Mouse (Mus musculus): ENCODE measurements at regions not wholly inside any gene's neighbourhood (a gene's known extent, or its start where the extent isn't known, plus 50 kb on each side); places are given as distances from the start of the nearest gene placed in this dataset.
"Not testable (repeated sequence)": the region's sequence is repeated elsewhere in the genome, so short reads cannot be mapped to it uniquely, and the experiment has no call there.

GRCm38 (mm10) chr10:66643160-66643559, 452.8 kb upstream of the Jmjd1c start:
- DNase-seq = no peak

- no peak for DNase-seq
These were observed 438.4 kb upstream of the Jmjd1c start for GRCm38 (mm10) chr10:66657520-66657919.

- DNase-seq = no peak
These were observed 412.8 kb upstream of the Jmjd1c start for GRCm38 (mm10) chr10:66683160-66683559.

GRCm38 (mm10) chr10:66689196-66689595, 406.7 kb upstream of the Jmjd1c start:
- not testable (repeated sequence) for DNase-seq

GRCm38 (mm10) chr10:66694549-66695285, 401.2 kb upstream of the Jmjd1c start:
- DNase-seq = no peak

- DNase-seq = not testable (repeated sequence)
These were observed 381.0 kb upstream of the Jmjd1c start for GRCm38 (mm10) chr10:66714926-66715325.

- DNase-seq = peak in 1 of 2 experiments; percentile 48
These were observed 378.0 kb upstream of the Jmjd1c start for GRCm38 (mm10) chr10:66717909-66718308.

GRCm38 (mm10) chr10:66719796-66720195, 376.1 kb upstream of the Jmjd1c start:
- peak in 1 of 2 experiments; percentile 20 for DNase-seq

- DNase-seq = no peak
These were observed 362.3 kb upstream of the Jmjd1c start for GRCm38 (mm10) chr10:66733631-66734030.

GRCm38 (mm10) chr10:66734853-66735252, 361.1 kb upstream of the Jmjd1c start:
- peak in 1 of 2 experiments; percentile 20 for DNase-seq

GRCm38 (mm10) chr10:66739017-66739416, 356.9 kb upstream of the Jmjd1c start:
- no peak for DNase-seq

- DNase-seq = peak; percentile 17 to 29
These were observed 354.1 kb upstream of the Jmjd1c start for GRCm38 (mm10) chr10:66741819-66742218.

- no peak for DNase-seq
These were observed 352.7 kb upstream of the Jmjd1c start for GRCm38 (mm10) chr10:66743254-66743653.

GRCm38 (mm10) chr10:66745871-66746270, 350.1 kb upstream of the Jmjd1c start:
- no peak for DNase-seq

GRCm38 (mm10) chr10:66752237-66752810, 343.6 kb upstream of the Jmjd1c start:
- no peak for DNase-seq

GRCm38 (mm10) chr10:66756866-66757265, 339.1 kb upstream of the Jmjd1c start:
- DNase-seq = no peak

GRCm38 (mm10) chr10:66770161-66771030, 325.5 kb upstream of the Jmjd1c start:
- DNase-seq = peak in 1 of 2 experiments; percentile 2

GRCm38 (mm10) chr10:66780335-66781170, 315.4 kb upstream of the Jmjd1c start:
- no peak for DNase-seq

- DNase-seq = no peak
These were observed 314.8 kb upstream of the Jmjd1c start for GRCm38 (mm10) chr10:66781171-66781510.

GRCm38 (mm10) chr10:66782025-66782424, 313.9 kb upstream of the Jmjd1c start:
- no peak for DNase-seq

- DNase-seq = no peak
These were observed 308.1 kb upstream of the Jmjd1c start for GRCm38 (mm10) chr10:66787812-66788211.

GRCm38 (mm10) chr10:66796296-66796695, 299.6 kb upstream of the Jmjd1c start:
- DNase-seq = no peak

- DNase-seq = no peak
These were observed 293.2 kb upstream of the Jmjd1c start for GRCm38 (mm10) chr10:66802691-66803090.
